Mouse (Mus musculus) E14TG2a.4 (cell line): ENCODE results near the gene Dync2li1.
A peak's percentile ranks its signal among the peaks of the same experiment; 100 is the strongest.

Source experiments
- H3K27me3 ChIP-seq: 2 replicates; pipeline ENCODE4 v1.6.1; 2014; ENCODE audit warnings: low read length, control low read depth; ENCODE audit not compliant: insufficient read depth
- H3K36me3 ChIP-seq: 2 replicates; pipeline ENCODE4 v1.6.1; 2014; ENCODE audit warnings: low read length, control low read depth; ENCODE audit not compliant: insufficient read depth
- H3K4me1 ChIP-seq: replicated peaks from 2 replicates; pipeline ENCODE4 v1.6.1; 2014; ENCODE audit warnings: low read depth, low read length, control low read depth
- H3K4me3 ChIP-seq: replicated peaks from 2 replicates; pipeline ENCODE4 v1.5.1; 2014; ENCODE audit warnings: mild to moderate bottlenecking, low read length
- H3K9me3 ChIP-seq: 2 replicates; pipeline ENCODE4 v1.6.1; 2014; ENCODE audit warnings: low read length, control low read depth
- CTCF ChIP-seq: conservative IDR thresholded peaks from 2 replicates; pipeline ENCODE4 v1.5.1; 2014; ENCODE audit warnings: low read length
- NANOG ChIP-seq: IDR thresholded peaks from 2 replicates; pipeline ENCODE4 v1.6.1; 2014; ENCODE audit warnings: borderline replicate concordance, low read length, mixed read lengths
- POU5F1 ChIP-seq: IDR thresholded peaks from 2 replicates; pipeline ENCODE4 v1.6.1; 2014; ENCODE audit warnings: low read length, borderline replicate concordance

Gene Dync2li1

GRCm38 (mm10) chr17:84693741-84694140 is 67.4 kb downstream of the Dync2li1 start:
- Histone ChIP-seq H3K27me3 (peaks cover 61% of the 10 kb centered on the region), H3K9me3 (peaks cover 6% of the 10 kb centered on the region; the same call in 1 of the 2 replicates), H3K4me1 (peaks cover 16% of the 10 kb centered on the region), H3K36me3 (no peaks in the 10 kb centered on the region), H3K4me3 (no peak overlapping the region)
- TF ChIP-seq CTCF (no peak), POU5F1 (no peak), NANOG (no peak)

DNA sequence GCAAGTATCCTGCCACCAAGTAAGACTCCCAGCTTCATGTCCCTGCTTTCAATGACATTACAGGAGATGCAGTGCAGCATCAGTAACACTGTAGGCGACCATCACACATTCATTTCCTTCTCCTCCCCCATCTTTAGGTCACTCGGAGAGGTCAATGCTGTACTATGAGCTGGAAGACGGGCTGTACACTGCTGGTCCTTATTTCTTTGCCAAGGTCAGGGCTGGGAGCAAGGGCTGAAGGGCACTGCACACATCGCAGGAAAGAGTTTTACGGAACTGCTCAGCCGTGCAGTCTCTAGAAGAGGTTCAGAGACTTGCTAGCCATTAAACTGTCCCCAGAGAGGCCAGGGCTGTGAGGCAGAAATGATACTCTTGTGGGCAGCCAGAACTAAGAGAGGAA is 70.2 kb downstream of the Dync2li1 start:
- Histone ChIP-seq H3K9me3 (peaks cover 6% of the 10 kb centered on the region; the same call in 1 of the 2 replicates), H3K4me3 (no peak overlapping the region), H3K27me3 (peaks cover 52% of the 10 kb centered on the region), H3K4me1 (peaks cover 17% of the 10 kb centered on the region), H3K36me3 (no peaks in the 10 kb centered on the region)
- TF ChIP-seq NANOG (no peak), POU5F1 (no peak), CTCF (no peak)

- Histone ChIP-seq H3K9me3 (peaks cover 3% of the 10 kb centered on the region; the same call in 1 of the 2 replicates), H3K36me3 (peaks cover 1% of the 10 kb centered on the region), H3K4me1 (peaks cover 13% of the 10 kb centered on the region), H3K27me3 (peaks cover 35% of the 10 kb centered on the region), H3K4me3 (no peak overlapping the region)
- no peak for TF ChIP-seq POU5F1
- TF ChIP-seq NANOG: no peak
- TF ChIP-seq CTCF: peak; percentile 84
Measured at GRCm38 (mm10) chr17:84698727-84699126, 72.4 kb downstream of the Dync2li1 start.
